Mouse (Mus musculus) lung, embryonic 16.5 days (tissue): Measurements from ENCODE around the gene Bsnd. TPM values are rescaled to one million over a fixed set of nuclear protein-coding genes. Genes with fewer than 3 reads are reported as not detected.

Source experiments
- ATAC-seq: fragments of 200-750 bp; cut with Nextera tagmentation; 2 replicates; pipeline ENCODE4 v1.8.0; 2017; ENCODE audit warnings: low read depth, mild to moderate bottlenecking, moderate library complexity
- H3K27ac ChIP-seq: fragments of 300-500 bp; sonication (generic); 2 replicates; pipeline ENCODE4 v1.5.1; 2014; ENCODE audit warnings: mild to moderate bottlenecking, control low read depth, low read length
- H3K27me3 ChIP-seq: fragments of 300-500 bp; sonication (generic); 2 replicates; pipeline ENCODE4 v1.6.1; 2014; ENCODE audit warnings: low read depth, low read length, mixed read lengths; ENCODE audit not compliant: control insufficient read depth, insufficient read depth
- H3K36me3 ChIP-seq: fragments of 300-500 bp; sonication (generic); 2 replicates; pipeline ENCODE4 v1.6.1; 2014; ENCODE audit warnings: low read length; ENCODE audit not compliant: control insufficient read depth, insufficient read depth
- H3K4me1 ChIP-seq: fragments of 300-500 bp; sonication (generic); replicated peaks from 2 replicates; pipeline ENCODE4 v1.6.1; 2014; ENCODE audit warnings: low read length, mixed read lengths; ENCODE audit not compliant: control insufficient read depth, insufficient read depth
- H3K4me2 ChIP-seq: fragments of 300-500 bp; sonication (generic); 2 replicates; pipeline ENCODE4 v1.6.1; 2014; ENCODE audit warnings: low read depth, low read length, control low read depth
- H3K4me3 ChIP-seq: fragments of 300-500 bp; sonication (generic); 2 replicates; pipeline ENCODE4 v1.5.1; 2014; ENCODE audit warnings: mild to moderate bottlenecking, low read length, control low read depth
- H3K9ac ChIP-seq: fragments of 300-500 bp; sonication (generic); 2 replicates; pipeline ENCODE4 v1.6.1; 2014; ENCODE audit warnings: low read length, control low read depth
- H3K9me3 ChIP-seq: fragments of 300-500 bp; sonication (generic); 2 replicates; pipeline ENCODE4 v1.6.1; 2016; ENCODE audit warnings: low read length; ENCODE audit not compliant: control insufficient read depth
- WGBS: fragments of 180-500 bp; shearing (Covaris S2); extraction: QIAGEN DNeasy Blood & Tissue Kit; methylation state at CpG from one replicate; pipeline ENCODE4 v1.1.7; 2014; 5-methylcytosine and 5-hydroxymethylcytosine counted together
- polyA plus RNA-seq: library from polyadenylated mRNA; unstranded; fragments of >200 nt; fragmentation: Nextera tagmentation; extraction: Ambion mirVana; gene quantifications from 2 replicates; pipeline ENCODE4 v1.2.1, GENCODE M21; 2015

Bsnd gene
- polyA plus RNA-seq, 1 experiment from 2014 or later: not detected

DNA sequence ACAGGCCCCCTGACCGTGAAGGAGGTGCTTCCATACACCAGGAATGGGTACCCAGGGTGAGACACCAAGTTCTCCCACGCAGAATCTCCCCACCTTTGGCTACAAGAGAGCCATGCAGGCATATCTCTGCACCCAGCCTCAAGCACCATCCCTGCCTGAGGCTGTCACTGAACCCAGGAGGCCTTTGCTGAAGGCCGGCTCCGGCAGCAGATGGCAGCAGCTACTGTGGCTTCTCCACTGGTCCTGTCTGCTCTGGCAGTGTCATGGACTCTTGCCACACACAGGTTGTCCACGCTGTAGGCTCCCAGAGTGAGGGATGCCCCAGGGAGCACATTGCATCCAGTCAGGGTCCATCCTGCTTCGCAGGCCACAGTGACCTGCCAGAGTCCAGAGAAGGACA, 48.9 kb downstream of the Bsnd start:
- Histone ChIP-seq H3K9me3 (no peaks in the 10 kb centered on the region), H3K27ac (no peak overlapping the region), H3K4me2 (no peak overlapping the region), H3K27me3 (no peaks in the 10 kb centered on the region), H3K36me3 (peaks cover 4% of the 10 kb centered on the region), H3K4me1 (no peaks in the 10 kb centered on the region), H3K9ac (no peak overlapping the region), H3K4me3 (no peak overlapping the region)
- WGBS: 78% methylated on average over 6 of the region's 6 CpGs
- ATAC-seq: no peak

DNA sequence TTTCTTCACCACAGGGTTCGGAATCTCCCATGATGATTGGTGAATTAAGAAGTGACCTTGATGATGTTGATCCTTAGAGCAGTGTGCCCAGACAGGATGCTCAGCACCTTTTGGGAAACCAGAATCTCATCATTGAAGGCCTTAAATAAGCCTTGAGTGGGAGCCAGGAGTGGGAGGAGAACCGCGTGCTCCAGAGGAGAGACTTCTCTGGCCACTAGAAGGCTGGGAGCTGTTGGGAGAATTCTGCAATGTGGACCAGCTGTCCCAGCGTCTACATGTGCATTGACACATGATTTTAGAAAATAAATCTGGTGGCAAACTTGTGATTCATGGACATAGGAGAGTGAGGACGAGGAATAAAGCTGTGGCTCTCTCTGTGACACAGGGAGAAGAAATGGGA, 53.3 kb downstream of the Bsnd start:
- Histone ChIP-seq H3K9ac (no peak overlapping the region), H3K27ac (no peak overlapping the region), H3K9me3 (no peaks in the 10 kb centered on the region), H3K4me3 (no peak overlapping the region), H3K27me3 (no peaks in the 10 kb centered on the region), H3K36me3 (peaks cover 26% of the 10 kb centered on the region), H3K4me1 (no peaks in the 10 kb centered on the region), H3K4me2 (no peak overlapping the region)
- ATAC-seq: no peak
- 84% methylated on average over 5 of the region's 5 CpGs for WGBS

DNA sequence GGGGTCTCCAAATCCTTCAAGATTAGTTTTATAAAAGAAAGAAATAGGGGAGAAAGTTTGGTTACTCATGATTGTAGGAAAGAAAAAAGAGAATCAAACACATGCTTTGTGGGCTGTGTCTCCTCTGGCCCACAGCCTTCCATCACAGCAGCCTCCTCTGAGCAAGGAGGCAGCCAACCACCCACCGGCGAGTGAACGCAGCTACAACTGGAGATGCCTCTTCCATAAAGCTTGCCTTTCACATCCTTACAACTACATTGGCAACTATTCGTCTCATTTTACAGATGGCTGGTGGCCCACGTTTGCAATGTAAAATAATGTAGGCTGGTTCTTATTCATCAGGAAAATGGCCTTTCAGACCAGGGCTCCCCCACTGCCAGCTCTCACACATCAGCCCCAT, 54.9 kb downstream of the Bsnd start:
- WGBS: 92% methylated on average over 5 of the region's 5 CpGs
- no peak overlapping the region for H3K9ac ChIP-seq
- no peak overlapping the region for H3K27ac ChIP-seq
- peaks cover 28% of the 10 kb centered on the region for H3K36me3 ChIP-seq
- ATAC-seq: no peak
- H3K4me3 ChIP-seq: no peak overlapping the region
- no peaks in the 10 kb centered on the region for H3K9me3 ChIP-seq
- no peaks in the 10 kb centered on the region for H3K4me1 ChIP-seq
- no peak overlapping the region for H3K4me2 ChIP-seq
- no peaks in the 10 kb centered on the region for H3K27me3 ChIP-seq

DNA sequence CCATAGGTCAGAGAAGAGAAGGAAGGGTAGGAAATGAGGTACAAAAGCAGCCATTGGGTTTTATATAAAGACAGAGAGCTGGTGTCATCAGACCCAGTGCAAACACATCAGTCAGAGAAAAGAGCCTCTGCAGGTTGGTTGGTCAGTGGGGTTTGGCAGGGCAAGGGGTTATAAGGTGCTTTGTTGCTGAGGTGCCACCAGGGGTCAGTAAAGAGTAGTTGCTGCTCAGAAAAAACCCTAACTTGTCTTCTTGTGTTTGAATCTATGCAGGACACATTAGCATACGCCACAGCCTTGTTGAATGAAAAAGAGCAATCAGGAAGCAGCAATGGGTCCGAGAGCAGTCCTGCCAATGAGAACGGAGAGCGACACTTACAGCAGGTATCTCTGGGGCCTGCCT, 55.6 kb downstream of the Bsnd start:
- Histone ChIP-seq H3K9me3 (no peaks in the 10 kb centered on the region), H3K27ac (no peak overlapping the region), H3K9ac (no peak overlapping the region), H3K27me3 (no peaks in the 10 kb centered on the region), H3K36me3 (peaks cover 34% of the 10 kb centered on the region), H3K4me2 (no peak overlapping the region), H3K4me3 (no peak overlapping the region), H3K4me1 (no peaks in the 10 kb centered on the region)
- 67% methylated on average over 4 of the region's 4 CpGs for WGBS
- no peak for ATAC-seq

DNA sequence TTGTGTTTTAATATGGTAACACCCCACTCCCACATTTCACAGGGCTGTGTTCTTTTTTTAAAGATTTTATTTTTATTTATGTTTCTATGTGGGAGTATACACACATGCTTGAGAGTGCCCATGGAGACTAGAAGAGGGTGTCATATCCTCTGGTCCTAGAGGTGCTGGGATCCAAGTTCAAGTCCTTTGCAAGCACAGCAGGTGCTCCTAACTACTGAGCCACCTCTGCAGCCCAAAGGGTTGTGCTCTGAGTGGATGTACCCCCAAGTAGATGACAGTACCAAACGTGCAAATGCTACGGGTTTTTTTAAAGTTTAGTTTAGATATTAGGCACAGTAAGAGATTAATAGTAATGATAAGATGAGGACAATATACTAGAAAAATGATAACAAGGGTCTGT, 56.7 kb downstream of the Bsnd start:
- H3K4me3 ChIP-seq: no peak overlapping the region
- no peak for ATAC-seq
- 86% methylated on average over 2 of the region's 2 CpGs for WGBS
- peaks cover 45% of the 10 kb centered on the region for H3K36me3 ChIP-seq
- H3K27ac ChIP-seq: no peak overlapping the region
- H3K9ac ChIP-seq: no peak overlapping the region
- no peaks in the 10 kb centered on the region for H3K9me3 ChIP-seq
- no peaks in the 10 kb centered on the region for H3K27me3 ChIP-seq
- no peak overlapping the region for H3K4me2 ChIP-seq
- no peaks in the 10 kb centered on the region for H3K4me1 ChIP-seq

Other genes with a start within 250 kb of the Bsnd start
- gene Usp24, start 176.1 kb downstream of the Bsnd start, polyA plus RNA-seq: 3.9 and 4.4 TPM in 2 replicates
- gene Pcsk9, start 28.0 kb downstream of the Bsnd start, polyA plus RNA-seq: 1.3 and 2.7 TPM in 2 replicates
- 2.0 and 2.9 TPM in 2 replicates for gene Dhcr24, start 68.8 kb upstream of the Bsnd start, polyA plus RNA-seq
- not detected in 2 replicates for gene Lexm, start 125.0 kb upstream of the Bsnd start, polyA plus RNA-seq
- gene Ttc22, start 130.1 kb upstream of the Bsnd start, polyA plus RNA-seq: 1.2 and 1.8 TPM in 2 replicates
- 12.2 and 13.2 TPM in 2 replicates for gene Pars2, start 158.8 kb upstream of the Bsnd start, polyA plus RNA-seq
- gene Ttc4, start 186.7 kb upstream of the Bsnd start, polyA plus RNA-seq: 89.7 and 92.3 TPM in 2 replicates
- 0.13 TPM in 1 of 2 replicates, not detected in the other for gene Mroh7, start 238.6 kb upstream of the Bsnd start, polyA plus RNA-seq
- gene Fam151a, start 241.6 kb upstream of the Bsnd start, polyA plus RNA-seq: 0.18 and 0.30 TPM in 2 replicates